Mouse (Mus musculus) forelimb bud, embryonic 11.5 days (tissue): ENCODE results near the gene Igsf11.
A peak's percentile ranks its signal among the peaks of the same experiment; 100 is the strongest.
"Not testable (repeated sequence)": the region's sequence is repeated elsewhere in the genome, so short reads cannot be mapped to it uniquely, and the experiment has no call there.

Source experiments
- DNase-seq: peaks from one replicate; pipeline ENCODE4 v3.0.0-alpha.2; 2012; ENCODE audit warnings: low read depth, low spot score

Igsf11 gene

DNA sequence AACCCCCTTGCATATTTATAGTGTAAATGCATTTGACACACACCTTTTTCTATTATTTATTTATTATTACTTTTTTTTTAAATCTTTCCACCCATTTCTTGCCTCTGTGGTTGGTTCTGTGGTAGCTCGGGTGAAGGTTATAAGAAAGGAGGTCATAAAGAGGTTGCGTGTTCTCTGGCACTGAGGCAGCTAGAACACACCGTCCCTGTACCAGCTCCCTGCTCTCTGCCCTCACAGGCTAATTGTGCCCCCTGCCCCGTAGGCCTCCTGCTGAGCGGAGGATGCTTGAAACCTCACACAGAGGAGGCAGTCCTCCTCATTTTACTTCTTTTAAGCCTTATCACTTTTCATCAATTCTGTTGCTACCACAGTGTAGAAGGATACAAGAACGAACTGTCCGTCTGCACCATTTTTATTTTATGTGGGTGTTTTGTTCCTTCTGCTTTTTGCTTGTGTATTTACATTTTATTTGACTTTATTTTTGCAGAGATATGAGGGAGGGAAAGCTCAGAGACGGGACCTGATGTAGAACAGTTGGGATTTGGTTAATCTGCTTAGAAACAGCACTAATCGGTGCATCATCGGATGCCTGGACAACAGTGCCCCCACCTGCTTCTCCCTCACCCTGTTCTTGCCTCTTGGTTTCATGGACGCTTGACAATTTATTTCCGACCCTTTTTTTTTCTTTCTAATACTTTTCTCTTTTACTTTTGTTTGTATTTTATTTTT lies 90.2 kb downstream of the Igsf11 start:
- no peak for DNase-seq

DNA sequence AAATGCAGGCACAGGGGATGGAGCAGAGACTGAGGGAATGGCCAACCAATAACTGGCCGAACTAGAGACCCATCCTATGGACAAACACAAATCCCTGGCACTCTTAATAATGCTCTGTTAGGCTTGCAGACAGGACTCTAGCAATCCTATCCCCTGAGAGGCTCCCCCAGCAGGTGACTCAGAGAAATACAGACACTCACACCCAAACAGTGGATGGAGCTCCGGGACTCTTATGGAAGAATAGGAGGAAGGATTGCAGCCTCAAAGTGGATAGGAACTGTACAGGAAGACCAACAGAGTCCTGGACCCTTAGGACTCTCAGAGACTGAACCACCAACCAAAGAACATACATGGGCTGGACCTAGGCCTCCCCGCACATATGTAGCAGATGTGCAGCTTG lies 91.4 kb downstream of the Igsf11 start:
- not testable (repeated sequence) for DNase-seq

DNA sequence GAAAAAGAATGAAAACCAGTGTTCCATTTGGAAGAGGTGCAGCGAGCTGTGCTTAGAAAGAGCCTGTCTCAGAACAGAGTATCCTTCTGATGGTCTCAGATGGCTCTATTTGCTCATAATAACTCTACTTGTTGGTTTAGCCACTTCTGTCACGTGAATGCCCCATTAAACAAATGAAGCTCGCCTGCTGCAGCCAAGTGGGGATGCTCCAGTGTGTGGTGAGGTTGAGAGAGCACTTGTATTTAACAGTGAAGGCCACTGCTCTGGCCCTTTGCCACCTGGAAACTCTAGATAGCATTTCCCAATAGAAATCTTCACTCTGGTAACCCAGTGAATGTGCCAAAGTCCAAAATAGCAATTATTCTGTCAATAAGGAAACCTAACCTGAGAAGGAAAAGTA lies 92.9 kb downstream of the Igsf11 start:
- DNase-seq = no peak

DNA sequence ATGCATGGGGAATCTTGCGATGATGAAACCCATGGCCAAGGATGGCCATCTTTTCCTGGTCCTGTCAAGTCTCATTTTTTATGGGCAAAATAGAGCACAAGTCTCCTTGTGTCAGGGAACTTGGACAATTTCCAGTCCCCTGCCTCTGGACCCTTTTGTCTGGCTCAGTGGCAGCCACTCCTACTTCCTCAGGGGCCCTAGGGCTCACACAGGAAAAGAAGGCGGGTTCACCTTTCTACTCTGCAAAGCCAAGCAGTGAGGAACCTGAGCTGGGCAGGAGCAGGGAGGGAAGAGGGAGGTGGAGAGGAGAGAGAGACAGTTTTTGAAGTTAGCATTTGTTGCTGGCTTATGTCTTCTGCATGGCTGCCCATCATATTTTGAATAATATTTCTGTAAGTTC lies 93.9 kb downstream of the Igsf11 start:
- no peak for DNase-seq

DNA sequence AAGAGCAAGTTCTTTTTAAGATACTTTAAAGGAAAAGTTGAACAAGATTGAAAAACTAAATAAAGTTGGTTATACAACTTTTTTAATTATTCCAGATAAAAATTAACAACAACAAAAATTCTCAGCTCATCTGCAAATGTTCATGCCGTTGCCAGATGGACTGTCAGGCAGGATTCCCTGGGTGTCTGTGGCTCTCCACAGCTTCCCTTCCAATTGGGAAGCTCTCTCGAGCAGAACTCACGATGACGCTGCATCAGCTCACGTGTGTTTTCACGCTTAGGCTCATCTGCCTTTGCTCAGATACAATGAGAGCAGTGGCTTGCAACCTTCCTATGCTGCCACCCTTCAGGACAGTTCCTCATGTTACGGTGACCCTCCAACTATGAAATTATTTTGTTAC lies 101.2 kb downstream of the Igsf11 start:
- DNase-seq = no peak

DNA sequence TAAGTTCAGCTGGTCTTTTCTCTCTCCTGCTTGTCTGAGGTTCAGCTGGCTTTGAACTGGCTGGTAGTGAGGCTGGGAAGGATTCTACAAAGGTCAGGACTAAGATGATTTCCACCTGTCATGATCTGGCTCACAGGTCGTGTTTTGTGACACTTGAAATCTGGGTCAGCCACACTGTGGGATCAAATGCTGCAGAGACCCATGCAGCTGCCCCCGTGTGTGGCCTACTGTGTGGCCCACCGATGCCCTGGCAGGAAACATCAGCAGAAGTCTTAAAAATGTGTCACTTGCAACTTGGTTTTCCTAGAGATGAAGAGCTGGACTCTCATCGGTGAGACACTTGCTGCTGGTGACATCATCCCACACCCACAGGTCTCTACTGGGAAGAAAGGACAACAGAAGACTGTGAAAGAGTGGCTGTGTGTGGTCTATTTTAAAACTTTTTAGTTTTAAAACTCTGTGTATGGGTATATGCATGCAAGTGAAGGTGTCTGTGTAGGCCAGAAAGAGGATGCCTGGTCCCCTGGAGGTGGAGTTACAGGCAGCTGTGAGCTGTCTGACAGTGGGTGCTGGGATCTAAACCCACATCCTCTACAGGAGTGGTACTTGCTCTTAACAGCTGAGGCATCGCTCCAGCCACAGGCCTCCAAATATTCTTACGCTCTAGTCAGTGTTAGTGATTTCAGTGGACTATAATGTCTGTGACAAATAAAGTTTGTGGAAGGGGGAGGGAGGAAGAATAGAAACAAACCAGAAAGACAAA lies 106.2 kb downstream of the Igsf11 start:
- no peak for DNase-seq

DNA sequence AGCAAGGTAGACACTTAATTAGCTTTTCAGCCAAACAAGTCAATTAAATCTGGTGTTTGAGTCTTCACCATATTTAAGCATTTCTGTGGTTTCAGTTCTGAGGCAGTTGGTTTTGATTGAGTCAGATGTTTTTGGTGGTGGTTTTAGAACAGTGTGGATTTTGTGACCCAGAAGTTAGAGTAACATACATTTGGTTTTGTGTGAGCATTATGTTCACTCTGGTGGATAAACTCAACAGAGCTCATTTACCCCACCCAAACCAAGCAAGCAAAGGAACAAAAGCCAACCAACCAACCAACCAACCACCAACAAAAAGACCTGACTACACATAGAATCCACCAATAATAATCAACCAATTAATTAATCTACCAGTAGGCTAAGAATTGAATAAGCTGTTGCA lies 106.8 kb downstream of the Igsf11 start:
- DNase-seq = no peak

DNA sequence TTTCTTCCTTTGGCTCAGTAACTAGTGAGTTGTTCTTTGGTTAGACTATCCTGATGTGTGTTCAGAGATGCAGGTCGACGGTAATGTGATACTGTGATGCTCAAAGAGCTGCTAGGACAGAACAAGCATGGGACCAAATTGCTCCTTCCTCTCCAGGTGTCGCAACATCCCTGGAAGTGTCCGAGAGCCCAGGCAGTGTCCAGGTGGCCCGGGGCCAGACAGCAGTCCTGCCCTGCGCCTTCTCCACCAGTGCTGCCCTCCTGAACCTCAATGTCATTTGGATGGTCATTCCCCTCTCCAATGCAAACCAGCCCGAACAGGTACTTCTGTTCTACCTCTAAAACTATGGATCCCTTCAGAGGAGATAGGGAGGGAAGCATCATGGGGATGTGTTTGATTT lies 114.5 kb downstream of the Igsf11 start:
- DNase-seq = no peak

DNA sequence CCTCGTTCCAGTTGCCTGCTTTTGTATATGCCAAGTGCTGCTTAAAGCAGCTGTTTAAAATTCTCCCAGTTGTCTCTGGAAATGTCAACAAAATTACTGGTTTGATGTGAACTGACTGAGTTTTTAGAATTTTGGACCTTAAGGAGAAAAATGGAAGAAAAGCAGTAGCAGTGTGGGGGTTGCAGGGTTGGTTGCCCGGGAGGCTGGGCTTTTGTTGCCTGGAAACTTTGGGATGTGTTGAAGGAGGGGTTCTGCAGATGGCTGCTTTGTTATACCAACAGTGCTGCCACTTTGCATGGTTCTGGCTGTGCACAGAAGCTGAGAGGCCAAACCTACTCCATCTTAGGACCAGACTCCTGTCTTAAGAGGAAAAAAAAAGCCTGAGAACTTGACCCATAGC lies 127.0 kb downstream of the Igsf11 start:
- no peak for DNase-seq

DNA sequence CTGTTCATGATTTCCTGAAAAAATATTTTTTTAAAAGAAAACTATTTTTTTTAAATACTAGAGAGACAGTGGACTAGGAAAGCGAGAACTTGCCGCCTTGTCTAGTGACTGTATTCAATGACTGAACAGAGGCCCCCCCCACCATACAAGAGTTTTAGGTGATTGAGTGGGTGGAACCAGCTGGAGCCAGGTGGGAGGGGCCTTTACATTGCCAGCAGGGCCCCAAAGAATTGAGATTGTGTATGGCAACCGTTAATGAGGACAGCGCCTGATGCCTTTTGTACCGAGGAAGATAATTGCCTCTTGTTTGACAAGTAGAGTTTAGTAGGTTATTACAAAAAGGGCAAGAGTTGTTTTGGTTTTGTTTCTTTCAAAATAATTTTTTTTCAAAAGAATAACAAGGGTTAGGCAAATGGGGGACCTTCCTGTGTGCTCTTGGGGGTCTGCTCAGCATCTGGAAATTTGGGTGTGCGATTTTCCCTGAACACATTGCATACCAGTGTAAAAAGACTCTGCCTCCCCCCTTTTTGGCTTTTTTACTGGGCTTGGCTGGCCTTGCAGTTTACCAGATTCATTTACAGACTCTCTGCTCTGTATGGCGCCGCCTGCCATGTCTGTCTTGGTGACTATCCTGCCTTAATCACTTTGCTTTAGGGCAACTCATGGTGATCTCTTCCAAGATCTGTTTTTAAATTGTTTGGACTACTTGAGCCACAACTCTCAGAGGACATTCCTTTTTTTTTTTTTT lies 133.7 kb downstream of the Igsf11 start:
- no peak for DNase-seq

DNA sequence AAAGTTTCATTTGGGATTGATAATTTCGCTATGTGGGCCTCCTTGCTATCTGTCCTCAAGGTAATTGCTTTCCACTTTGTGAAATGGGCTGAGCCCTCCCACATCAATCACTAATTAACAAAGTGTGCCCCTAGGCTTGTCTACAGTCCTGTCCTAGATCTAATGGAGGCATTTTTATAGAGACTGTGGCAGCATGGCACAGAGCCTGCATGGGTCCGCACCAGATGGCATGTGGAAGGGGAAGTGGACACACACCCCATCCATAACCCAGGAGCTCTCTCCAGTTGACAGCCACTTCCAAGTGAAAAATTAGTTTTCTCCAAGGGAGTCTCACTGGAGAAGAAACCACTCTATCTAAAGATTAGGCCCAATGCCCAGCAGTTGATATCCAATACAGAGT lies 138.9 kb downstream of the Igsf11 start:
- no peak for DNase-seq

DNA sequence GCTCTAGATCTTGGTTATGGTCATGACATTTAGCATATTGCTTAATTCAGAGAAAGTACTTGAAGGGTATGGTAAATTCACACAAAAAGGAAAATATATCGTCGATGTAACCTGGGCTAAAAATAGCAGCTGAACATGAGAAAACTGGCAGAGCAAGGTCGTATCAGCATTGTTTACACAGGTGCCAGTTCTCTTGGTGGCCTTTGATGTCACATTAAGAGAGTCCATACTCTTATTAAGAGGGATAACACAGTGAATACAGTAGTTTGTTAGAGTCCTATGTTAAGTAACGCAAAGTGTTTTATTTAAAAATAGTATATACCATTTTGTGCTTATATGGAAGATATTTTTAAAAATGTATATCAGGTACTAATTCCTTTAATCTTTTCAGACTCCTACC lies 144.8 kb downstream of the Igsf11 start:
- DNase-seq = no peak

DNA sequence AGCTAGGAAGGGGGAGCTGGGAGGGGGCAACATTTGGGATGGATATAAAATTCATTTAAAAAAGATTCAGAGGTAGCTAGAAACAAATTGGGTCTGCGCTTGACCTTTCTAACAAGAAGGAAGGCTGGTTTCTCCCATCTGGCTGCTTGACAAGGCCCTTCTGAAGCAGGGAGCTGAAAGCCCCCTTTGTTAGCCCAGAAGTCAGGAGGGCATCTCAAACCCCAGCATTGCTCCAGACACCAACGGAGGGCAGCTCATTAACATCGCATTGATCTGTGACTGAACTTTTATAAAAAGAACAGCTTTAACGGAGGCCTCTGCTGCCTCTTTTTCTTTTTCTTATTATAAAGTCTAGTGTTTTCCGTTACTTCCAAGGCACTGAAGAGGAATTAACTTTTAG lies 151.9 kb downstream of the Igsf11 start:
- no peak for DNase-seq

DNA sequence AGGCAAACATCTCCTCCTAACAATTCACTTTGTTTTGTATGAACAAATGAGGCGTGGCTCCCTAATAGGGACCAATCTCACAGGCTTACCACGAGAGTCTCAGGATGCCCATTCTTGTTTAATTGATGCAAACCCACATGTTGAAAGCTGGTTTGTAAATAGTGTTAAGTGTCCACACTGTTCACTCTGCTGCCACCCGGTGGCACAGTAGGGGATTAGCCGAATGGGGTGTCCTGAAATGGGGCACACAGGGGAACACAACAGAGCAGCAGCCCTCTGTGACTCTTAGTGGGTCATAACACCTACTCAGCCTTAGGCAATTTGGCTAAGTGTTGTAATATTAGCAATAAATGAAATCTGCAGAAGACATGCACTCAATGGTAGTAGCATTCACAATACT lies 156.4 kb downstream of the Igsf11 start:
- DNase-seq = peak; percentile 46

DNA sequence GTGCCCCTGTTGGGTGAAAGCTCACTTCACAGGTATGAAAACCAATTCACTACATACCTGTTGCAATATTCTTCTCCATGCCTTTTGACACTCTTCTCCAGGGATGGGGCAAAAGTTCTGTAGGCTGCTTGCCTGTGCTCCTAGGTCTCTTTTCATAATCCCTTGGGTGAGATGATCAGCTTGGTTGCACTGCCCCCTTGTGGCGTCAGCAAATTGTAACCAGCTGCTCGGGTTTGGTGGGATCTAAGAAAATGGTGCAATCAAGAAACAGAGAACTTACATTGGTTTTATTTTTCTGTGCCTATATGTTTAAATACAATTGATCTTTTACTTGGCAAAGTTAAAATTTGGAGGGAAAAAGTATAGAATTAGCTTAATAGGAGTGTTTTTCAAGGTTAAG lies 160.5 kb downstream of the Igsf11 start:
- DNase-seq = peak; percentile 80

DNA sequence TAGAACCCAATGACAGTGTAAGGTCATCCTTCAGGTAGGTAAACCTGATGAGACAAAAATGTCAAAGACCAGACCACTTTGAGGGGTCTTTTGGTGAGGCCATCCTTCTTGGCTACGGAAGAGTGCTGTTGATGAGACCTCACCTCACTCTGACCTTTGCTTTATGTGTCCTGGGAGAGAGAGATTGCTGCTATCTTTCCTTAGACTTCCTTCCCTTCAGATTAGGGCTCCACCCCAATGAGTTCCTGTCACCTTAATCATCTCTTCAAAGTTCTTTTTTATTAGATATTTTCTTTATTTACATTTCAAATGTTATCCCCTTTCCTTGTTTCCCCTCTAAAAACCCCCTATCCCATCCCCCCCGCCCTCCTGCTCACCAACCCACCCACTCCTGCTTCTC lies 161.3 kb downstream of the Igsf11 start:
- DNase-seq = no peak

DNA sequence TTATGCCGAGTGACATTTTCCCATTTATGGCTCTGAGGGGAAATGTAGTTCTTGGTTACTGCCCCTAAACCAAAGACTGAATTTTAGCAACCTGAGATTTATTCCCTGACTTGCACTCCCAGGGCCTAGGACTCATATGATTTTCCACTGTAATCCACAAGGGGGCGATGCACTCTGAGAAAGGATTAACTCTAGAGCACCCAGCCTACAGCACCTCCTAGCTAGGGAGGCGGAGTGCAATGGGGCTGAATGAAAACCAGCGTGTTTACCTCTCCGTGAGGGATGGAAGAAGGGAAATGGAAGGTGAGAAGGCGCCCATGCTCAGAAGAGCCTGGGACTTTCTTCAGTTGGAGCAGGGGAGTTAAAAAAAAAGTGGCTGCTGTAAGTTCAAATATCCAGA lies 163.6 kb downstream of the Igsf11 start:
- DNase-seq = peak; percentile 57

DNA sequence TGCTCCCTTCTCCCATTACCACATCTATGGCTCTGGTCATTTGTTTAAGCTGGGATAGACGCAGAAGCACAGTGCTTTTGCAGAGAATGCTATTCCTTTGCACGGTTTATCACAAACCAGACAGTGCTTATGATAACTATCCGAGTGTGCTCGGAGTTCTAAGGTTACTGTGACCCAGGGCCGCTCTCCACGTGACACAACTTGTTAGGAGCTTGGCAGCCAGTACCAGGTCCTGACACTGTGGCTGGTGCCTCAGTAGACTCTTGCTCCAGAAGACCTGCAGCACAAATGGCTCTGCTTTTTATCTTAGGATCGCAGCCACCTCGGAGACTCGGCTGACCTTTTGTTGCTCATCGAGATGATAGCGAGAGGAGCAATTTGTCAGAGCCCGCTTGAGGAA lies 164.5 kb downstream of the Igsf11 start:
- no peak for DNase-seq

DNA sequence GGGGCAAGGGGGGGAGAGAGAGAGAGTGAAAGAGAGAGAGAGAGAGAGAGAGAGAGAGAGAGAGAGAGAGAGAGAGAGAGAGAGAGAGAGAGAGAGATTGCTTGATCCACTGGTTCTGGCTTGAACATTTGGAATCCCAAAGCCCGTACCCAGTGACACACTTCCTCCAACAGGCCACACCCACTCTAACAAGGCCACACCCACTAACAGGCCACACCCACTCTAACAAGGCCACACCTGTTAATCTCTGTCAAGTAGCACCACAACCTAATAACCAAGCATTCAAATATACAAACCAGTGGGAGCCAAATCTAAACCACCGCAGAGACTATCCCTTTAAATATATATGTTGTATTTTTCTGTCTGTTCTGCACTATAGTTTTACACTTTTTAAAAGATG lies 166.4 kb downstream of the Igsf11 start:
- no peak for DNase-seq

DNA sequence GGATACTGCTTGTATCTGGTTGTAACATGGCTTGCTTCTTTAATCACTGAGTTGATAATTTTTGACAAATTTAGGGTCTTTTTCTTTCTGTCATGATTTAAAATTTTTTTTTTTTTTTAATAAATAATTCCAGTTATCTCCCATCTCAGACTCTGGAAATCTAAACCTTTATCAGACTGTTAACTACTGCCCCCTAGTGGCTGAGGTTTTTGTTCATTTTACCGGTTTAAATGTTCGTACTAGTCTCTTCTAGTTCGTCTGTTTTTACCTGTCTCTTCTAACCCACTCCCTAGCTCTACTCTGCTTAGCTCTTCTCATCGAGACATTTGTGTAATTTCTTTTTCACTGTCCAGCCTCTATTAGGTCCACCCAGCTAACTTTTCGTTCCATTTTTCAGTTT lies 170.1 kb downstream of the Igsf11 start:
- DNase-seq = peak; percentile 24

DNA sequence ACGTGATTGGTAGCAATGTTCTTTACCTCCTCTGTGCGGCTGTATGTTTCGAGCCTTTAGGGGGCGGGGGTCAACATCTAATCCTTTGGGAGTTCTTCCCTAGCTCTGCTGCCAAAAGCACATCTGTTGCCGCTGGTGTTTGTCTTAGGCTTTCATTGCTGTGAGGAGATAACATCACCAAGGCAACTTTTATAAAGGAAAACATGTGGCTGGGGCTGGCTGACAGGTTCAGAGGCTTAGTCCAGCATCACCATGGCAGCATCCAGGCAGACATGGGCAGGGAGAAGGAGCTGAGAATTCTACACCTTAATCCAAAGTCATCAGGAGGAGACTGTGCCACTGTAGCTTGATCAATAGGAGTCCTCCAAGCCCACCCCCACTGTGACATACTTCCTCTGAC lies 173.1 kb downstream of the Igsf11 start:
- DNase-seq = no peak

DNA sequence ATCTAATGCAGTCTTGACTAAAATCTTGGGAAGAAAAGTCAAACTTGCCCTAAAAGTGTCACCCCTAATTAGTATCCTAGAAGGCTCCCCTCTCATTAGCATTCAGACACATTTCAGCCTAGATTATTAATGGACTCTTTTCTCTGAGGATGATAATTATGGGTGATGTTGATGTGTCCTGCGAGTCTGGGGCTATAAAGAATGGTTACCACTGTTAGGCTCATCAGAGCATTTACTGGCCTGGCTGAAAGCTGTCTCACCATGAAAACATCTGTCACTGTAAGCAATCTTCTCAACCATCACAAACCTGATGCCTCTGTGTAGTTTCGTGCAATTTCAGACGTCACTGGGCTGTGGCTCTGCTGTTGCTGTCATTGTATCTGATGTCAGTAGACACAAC lies 179.0 kb downstream of the Igsf11 start:
- no peak for DNase-seq
